9 mouse cellular contexts compared by ENCODE assay signal in the genomic region with DNA sequence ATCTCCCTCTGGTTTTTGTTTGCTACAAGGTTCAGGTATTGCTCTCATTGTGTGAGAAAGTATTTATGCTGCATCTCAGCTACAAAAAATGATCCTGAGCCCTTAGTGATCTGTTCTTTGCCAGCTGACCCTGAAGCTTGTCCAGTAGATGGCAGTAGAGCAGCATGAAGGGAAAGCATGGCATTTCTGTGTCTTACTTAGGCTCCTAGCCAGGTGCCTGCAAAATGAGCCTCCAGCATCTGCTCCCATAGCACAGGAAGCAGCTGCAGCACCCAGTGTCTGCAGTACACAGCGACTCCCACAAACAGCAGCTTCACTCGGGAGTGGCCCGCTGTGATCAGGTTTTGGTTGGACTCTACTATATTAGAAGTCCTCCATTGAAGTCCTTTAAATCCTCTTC. TPM values are rescaled to one million over a fixed set of nuclear protein-coding genes. Genes with fewer than 3 reads are reported as not detected.
DNase-seq lines count a peak whose midpoint lies in the region; ATAC-seq and TF ChIP-seq lines count a peak whose summit lies in the region.
"Not testable (repeated sequence)": the region's sequence is repeated elsewhere in the genome, so short reads cannot be mapped to it uniquely, and the experiment has no call there.
"Had no signal": no experiment of that assay in that cellular context is flagged by ENCODE, and none has a peak within 500 bp of the region (broad histone marks: within the 10 kb centered on the region; RNA-seq: fewer than 3 reads in every experiment).

No protein-coding gene starts in this region.

- H3K4me3 ChIP-seq in intestine, embryonic 14.5 days (ENCODE audit: low read depth, low read length); left cerebral cortex, adult 2 months: not testable (repeated sequence)

- H3K27ac ChIP-seq in intestine, embryonic 14.5 days (ENCODE audit: low read depth); left cerebral cortex, adult 2 months: not testable (repeated sequence)

- intact Hi-C loops in left cerebral cortex, adult 2 months (cut with DNase I): loop anchor here (2.0 kb wide), 3 partner anchors 48 to 478 kb away; no protein-coding TSS in a partner anchor

- H3K27me3 ChIP-seq in intestine, embryonic 14.5 days (replicated peaks; ENCODE audit: control insufficient read depth, insufficient read depth, low read length): not testable (repeated sequence)

- H3K36me3 ChIP-seq in intestine, embryonic 14.5 days (ENCODE audit: control insufficient read depth, insufficient read depth, low read length): not testable (repeated sequence)

- WGBS in intestine, embryonic 14.5 days: 1% methylated on average over 3 of the region's 3 CpGs

- not testable (repeated sequence) for ATAC-seq in intestine, embryonic 14.5 days (replicated peaks; ENCODE audit: low FRiP score, low TSS enrichment, low read depth)

- peak; percentile 37 to 40 for DNase-seq in adrenal gland, adult 18-20 months (ENCODE audit: low spot score in 2 of 2)
- DNase-seq in embryo, embryonic 10 days (ENCODE audit: low spot score): peak; percentile 90
- DNase-seq in gastrocnemius, adult 8-10 months (ENCODE audit: low spot score in 2 of 2): peak; percentile 25 to 38
- peak; percentile 76 for DNase-seq in intestine, embryonic 14.5 days (ENCODE audit: low spot score)
- peak; percentile 63 to 64 for DNase-seq in left cerebral cortex, adult 2 months (ENCODE audit: extremely low spot score in 1 of 2, low spot score in 2 of 2)
- peak; percentile 60 for DNase-seq in mesoderm, embryonic 11.5 days (ENCODE audit: low read depth, low spot score)
- peak; percentile 77 to 80 for DNase-seq in right cerebral cortex, adult 2 months (ENCODE audit: low spot score in 2 of 2)
- peak; percentile 74 for DNase-seq in urinary bladder, postnatal 14 days (ENCODE audit: low spot score)

- TF ChIP-seq CTCF in left cerebral cortex, adult 2 months (IDR thresholded peaks at IDR 0.05): peak; percentile 72

- H3K9me3 ChIP-seq in intestine, embryonic 14.5 days (ENCODE audit: control insufficient read depth, low read length): not testable (repeated sequence)

- H3K4me1 ChIP-seq in intestine, embryonic 14.5 days (replicated peaks; ENCODE audit: control insufficient read depth, insufficient read depth, low read length): not testable (repeated sequence)

- H3K9ac ChIP-seq in intestine, embryonic 14.5 days (ENCODE audit: low read length): not testable (repeated sequence)

- H3K4me2 ChIP-seq in intestine, embryonic 14.5 days (ENCODE audit: low read length): not testable (repeated sequence)

RNA-seq across cellular contexts. Expression of gene H2-M10.1, which starts 17.1 kb away (rescaled TPM):
- not detected for total RNA-seq in adrenal gland, adult 18-20 months (2021)
- total RNA-seq in gastrocnemius, adult 8-10 months (2022): not detected
- not detected in 2 replicates for polyA plus RNA-seq in intestine, embryonic 14.5 days (2014; fragmentation: Nextera tagmentation; extraction: Ambion mirVana)
- not detected for total RNA-seq in left cerebral cortex, adult 2 months (2021)
- polyA plus RNA-seq: heart, embryonic 12.5 days had no signal

RNA-seq across cellular contexts. Expression of gene H2-M10.2, which starts 22.6 kb away (rescaled TPM):
- total RNA-seq in adrenal gland, adult 18-20 months (2021): not detected
- not detected for total RNA-seq in gastrocnemius, adult 8-10 months (2022)
- not detected in 2 replicates for polyA plus RNA-seq in intestine, embryonic 14.5 days (2014; fragmentation: Nextera tagmentation; extraction: Ambion mirVana)
- not detected for total RNA-seq in left cerebral cortex, adult 2 months (2021)
- polyA plus RNA-seq: heart, embryonic 12.5 days had no signal

RNA-seq across cellular contexts. Expression of gene Trim39, which starts 36.8 kb away (rescaled TPM):
- 10 to 100 TPM; 21.3 to 21.5 TPM for total RNA-seq in adrenal gland, adult 18-20 months (2021)
- total RNA-seq in gastrocnemius, adult 8-10 months (2022): 1 to 10 TPM; 5.5 to 9.7 (median 7.5) TPM
- 11.3 and 13.6 TPM in 2 replicates for polyA plus RNA-seq in intestine, embryonic 14.5 days (2014; fragmentation: Nextera tagmentation; extraction: Ambion mirVana)
- 10 to 100 TPM; 25.1 to 27.2 TPM for total RNA-seq in left cerebral cortex, adult 2 months (2021)

RNA-seq across cellular contexts. Expression of gene Rpp21, which starts 51.0 kb away (rescaled TPM):
- total RNA-seq in adrenal gland, adult 18-20 months (2021): 10 to 100 TPM; 38.5 to 39.4 TPM
- 10 to 100 TPM; 31.1 to 42.0 (median 33.5) TPM for total RNA-seq in gastrocnemius, adult 8-10 months (2022)
- 156 and 158 TPM in 2 replicates for polyA plus RNA-seq in intestine, embryonic 14.5 days (2014; fragmentation: Nextera tagmentation; extraction: Ambion mirVana)
- total RNA-seq in left cerebral cortex, adult 2 months (2021): 10 to 100 TPM; 44.5 to 45.1 TPM

RNA-seq across cellular contexts. Expression of gene H2-M10.3, which starts 59.4 kb away (rescaled TPM):
- not detected for total RNA-seq in adrenal gland, adult 18-20 months (2021)
- total RNA-seq in gastrocnemius, adult 8-10 months (2022): not detected
- polyA plus RNA-seq in intestine, embryonic 14.5 days (2014; fragmentation: Nextera tagmentation; extraction: Ambion mirVana): not detected in 2 replicates
- total RNA-seq in left cerebral cortex, adult 2 months (2021): not detected
- polyA plus RNA-seq: heart, embryonic 12.5 days had no signal

Comparison
In these comparisons a context has a peak if more than half of its experiments do, and no peak if none do; other contexts are left out.
1. DNase-seq: peak in every context shown above with its lines; median percentile 90 in embryo, embryonic 10 days; 78 in right cerebral cortex, adult 2 months; 76 in intestine, embryonic 14.5 days; 74 in urinary bladder, postnatal 14 days; 64 in left cerebral cortex, adult 2 months; 60 in mesoderm, embryonic 11.5 days; 38 in adrenal gland, adult 18-20 months; 32 in gastrocnemius, adult 8-10 months.